Mouse (Mus musculus) thymus, postnatal 36 days (tissue): ENCODE measurements at regions not wholly inside any gene's neighbourhood (a gene's known extent, or its start where the extent isn't known, plus 50 kb on each side); places are given as distances from the start of the nearest gene placed in this dataset.
"Not testable (repeated sequence)": the region's sequence is repeated elsewhere in the genome, so short reads cannot be mapped to it uniquely, and the experiment has no call there.

Experiments used
- DNase-seq, 2 experiments: peaks; one replicate each; pipeline ENCODE4 v3.0.0; 2022; ENCODE audit warnings: mixed read lengths in 2 of 2

DNA sequence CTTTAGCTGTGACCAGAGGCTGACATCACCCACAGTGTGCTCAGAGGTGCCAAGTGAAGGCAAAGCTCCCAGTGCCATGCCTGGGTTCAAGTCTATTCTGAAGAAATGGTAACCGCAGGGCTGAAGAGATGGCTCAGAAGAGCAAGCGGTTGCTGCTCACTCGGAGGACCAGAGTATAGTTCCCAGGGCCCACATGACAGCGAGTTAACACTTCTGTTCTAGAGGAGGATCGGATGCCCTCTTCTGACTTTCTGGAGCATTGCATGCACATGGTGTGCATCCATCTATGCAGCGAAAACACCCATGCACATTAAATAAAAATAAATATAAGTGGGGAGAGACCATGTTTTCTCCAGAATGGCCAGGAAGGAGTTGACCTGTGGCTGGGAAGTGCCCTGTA lies 209.5 kb downstream of the Sorl1 start:
- no peak for DNase-seq

DNA sequence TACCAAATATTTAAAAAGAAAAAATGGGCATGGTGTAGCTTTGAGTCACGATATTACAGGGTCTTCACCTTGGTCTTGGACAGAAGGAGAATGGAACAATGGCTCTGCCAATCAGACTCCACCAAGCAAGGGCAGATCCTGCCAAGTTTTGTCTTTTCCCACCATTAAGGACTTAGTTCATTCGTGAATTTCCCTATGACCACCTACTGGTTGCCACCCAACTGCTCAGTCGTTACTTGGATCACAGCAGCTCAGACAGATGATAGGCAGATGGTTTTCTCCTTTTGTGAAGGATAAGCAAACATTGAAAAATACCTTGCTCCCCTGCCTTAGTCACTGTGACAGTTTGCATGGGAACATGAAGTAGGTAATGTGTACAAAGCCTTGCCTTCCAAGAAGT lies 210.2 kb downstream of the Sorl1 start:
- DNase-seq: no peak

DNA sequence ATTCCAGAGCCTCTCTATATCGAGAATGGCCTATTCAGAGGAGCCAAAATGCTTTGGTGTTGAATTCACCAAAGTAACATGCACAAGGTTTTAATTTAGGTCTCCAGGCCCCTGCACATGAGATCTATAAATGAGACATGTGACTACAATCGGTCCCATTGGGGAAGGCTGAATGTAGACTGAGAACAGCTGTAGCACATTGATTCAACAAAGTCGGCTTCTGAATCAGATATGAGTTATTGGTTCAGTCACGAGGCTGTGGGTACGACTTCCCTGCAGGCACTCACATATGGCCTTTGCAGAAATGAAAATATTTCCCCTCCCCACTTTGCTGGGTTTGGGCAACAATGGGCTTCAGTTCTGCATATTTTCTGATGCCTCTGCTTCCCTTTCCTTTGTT lies 211.6 kb downstream of the Sorl1 start:
- DNase-seq: no peak

DNA sequence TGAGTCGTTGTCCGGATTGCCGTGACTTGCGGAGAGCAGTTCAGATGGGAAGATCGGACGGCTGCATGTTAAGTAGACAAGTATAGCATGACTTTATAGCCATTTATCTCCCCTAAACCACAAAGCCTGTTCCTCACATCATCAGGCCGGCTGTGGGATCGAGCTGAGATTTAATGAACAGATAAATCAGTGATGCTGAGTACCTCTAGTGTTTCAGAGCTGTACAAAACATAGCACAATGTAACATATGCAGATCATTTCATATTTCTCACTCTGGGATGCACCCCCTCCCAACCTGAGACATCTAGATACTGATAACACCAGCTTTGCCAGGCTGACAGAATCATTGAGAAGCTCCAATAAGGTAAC lies 223.5 kb downstream of the Sorl1 start:
- no peak for DNase-seq

DNA sequence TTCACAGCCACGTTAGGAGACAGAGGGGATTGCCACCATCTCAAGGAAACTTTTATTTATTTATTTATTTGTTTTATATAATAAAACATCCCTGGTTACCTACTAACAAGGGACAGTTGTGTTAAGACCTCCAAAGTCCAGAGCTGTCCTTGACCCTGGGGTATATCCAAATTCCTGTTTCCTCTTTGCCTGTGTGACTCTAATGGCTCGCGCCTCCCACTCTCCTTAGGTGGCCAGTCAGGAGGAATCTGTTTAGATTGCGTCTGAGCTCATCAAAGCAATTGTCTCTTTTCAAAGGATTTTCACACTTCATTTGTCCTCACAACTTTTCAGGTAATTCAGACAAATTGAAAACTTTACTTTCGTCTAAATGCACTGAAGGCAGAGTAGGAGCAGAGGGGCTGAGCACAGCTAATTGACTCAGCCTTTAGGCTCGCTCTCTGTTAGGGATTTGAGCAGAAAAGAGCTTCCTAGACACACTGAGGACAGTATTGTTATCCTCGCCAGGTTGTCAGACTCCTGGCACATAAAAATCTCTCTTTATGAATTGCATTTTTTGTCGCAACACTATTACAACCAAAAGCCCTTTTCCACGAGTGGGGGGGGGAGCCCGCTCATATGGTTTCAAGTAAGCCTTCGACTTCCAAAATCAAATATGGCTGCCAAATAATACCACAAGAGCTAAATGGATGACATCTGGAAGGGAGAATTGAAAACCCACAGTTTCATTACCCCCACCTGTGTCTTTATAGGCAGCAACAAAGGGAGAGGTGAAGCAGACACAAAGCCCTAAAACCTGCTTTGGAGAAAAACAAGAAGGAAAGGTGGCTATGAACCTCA lies 224.1 kb downstream of the Sorl1 start:
- DNase-seq: no peak

DNA sequence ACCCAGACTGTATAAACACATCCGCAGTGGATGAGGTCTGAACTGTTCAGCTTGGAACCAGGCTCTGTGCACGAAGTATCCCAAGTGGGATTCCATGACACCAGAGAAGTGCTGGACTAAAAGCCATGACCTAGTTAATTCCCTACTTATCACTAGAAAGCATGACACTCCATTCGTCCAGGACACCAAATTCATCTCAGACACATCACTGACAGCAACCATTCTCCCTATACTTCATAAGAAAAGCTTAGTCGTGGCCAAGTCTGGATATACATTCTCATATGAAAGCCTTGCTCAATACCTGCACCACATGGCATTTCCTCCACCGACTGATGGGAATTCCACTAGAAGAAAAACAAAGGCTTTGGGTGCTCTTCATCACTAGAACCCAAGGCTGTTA lies 229.0 kb downstream of the Sorl1 start:
- DNase-seq: no peak

DNA sequence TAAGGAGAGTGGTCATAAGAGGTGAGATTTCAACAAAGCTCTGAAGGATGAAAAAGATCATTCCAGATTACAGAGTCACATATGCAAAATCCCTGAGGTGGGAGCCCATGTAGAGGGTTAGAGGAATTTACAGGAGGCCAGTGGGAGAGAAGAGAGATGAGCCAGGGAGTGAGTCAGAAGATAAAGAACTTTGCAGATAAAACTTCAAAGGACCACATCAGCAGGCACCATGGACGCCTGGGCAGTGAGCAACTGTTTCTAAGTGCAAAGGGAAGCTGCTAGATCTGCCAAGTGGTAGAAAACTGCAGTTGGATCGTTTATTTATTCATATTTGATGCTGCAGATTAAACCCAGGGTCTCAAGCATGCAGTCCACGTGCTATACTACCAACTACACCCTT lies 231.3 kb downstream of the Sorl1 start:
- no peak for DNase-seq

DNA sequence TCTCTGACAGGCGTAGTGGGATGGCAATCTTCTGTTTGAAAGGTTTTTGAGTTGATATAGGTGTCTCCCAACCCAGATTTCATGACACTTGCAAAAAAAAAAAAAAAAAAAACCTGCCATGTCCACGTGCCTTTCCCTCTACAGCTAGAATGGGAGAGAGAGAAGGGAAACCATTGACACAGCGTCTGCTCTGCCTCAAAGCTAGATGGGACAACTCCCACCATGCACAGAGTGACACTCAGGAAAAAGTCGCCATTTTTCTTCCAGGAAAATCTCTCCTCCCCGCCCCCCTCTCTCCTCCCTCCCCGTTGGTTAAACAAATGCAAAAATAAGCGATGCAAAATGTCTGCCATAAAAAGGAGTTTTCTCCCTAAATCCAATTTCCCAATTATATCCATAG lies 232.9 kb downstream of the Sorl1 start:
- DNase-seq: no peak

DNA sequence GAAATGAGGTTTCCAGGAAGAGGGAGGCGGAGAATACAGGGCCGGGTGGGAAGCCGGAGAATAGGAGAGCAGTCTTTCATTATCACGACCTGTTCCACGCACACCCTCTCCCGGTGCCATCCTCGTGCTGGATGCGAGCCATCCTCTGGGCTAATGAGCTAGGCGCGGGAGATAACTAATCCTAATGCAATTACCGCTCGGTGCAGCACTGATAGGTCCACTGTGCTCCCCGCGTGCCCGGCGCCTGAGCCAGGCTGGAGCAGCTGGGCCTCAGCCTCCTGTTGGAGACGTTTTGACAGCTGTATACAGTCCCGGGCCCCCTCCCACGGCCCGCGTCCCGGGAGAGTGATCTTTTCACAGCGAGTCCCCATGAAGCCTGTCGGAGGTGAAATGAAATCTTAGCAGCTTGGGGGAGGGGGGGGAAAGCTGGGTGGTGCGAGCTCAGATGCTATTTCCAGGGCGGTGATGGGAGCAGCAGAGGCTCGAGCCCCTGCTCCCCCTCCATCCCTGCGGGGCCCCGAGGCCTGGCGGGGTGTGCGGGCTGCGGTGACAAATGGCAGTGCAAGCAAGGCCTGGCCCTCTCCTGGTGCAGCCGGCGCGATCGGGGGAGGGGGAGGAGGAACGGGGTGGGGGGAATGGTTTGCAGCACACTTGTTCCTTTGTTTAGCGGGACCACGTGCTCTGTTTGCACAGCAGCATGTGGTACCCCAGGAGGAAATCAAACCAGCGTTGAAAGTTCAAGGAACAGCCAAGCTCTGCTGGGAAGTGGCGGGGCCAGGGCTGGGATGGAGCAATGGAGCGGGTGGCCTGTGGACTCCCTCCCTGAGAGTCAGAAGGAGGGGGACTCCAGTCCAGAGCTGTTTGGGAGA lies 233.6 kb downstream of the Sorl1 start:
- peak; percentile 2 to 7 for DNase-seq

DNA sequence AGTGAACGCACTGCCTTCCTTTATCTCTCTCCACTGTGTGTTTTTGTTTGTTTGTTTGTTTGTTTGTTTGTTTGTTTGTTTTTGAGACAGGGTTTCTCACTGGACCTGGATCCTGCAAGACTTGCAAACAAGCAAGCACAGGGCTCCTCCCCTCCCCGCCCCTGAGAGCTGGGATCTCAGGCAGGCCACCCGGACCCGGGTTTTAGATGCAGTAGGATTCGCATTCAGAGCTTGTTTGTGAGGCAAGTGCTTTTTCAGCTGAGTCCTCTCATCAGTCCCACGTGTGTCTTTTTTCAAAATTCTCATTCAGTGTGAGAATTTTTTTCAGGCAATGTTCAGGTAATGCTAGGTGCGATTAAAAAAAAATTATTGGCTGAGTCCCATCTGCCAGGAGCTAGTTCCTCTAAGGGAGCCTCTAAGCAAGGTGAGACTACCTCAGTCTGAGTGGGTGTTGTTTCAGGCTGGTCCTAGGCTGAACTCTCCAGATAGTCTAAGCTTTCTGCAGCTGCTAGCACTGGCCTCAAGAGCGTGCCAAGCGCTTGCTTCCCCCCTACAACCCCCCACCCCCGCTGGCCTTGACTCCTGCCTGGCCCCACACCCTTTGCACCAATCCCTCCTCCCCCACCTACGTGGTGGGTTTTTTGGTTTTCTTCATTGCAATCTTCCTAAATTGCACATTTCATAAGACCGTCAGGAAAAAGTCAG lies 234.4 kb downstream of the Sorl1 start:
- no peak for DNase-seq

DNA sequence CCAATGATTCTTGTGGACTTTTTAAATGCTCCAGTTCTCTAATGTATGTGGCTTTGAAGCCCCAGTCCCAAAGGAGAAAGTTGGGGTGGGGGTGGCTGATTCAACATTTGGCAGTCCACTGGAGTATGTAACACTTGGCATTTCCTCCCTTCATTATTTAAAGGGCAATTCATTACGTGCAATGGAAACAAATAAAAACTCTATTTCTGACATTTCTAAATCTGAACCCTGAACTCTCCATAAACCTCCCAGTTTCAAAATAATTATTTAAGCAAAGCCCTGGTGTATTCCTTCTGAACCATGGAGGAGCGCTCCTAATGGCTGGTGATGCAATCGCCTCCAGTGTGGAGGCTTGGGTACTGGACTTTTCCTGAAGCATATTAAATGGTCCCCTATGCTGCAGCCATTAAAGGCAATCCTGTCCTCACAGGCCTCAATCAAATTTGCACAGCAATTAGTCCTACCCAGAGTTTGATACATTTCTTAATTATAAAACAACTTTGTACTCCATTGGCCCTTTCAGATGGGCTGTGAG lies 235.4 kb downstream of the Sorl1 start:
- no peak for DNase-seq

DNA sequence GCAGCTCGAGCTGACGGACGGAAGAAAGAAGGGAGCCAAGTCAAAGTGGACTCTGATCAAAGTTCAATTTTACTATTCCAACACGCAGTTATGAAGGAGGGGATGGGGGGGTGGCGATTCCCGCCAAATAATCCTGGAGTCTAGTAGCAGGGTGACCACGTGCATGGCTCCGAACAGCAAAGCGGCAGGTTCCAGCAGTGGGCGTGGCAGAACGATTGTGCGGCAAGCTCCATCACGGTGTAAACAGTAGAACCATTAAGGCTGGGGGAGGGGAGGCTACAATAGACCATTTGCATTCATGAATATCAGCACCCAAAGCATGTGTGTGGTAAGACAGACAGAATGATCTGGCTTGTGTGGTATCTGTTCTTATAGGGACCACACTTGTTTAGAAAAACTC lies 237.6 kb downstream of the Sorl1 start:
- DNase-seq: not testable (repeated sequence)

DNA sequence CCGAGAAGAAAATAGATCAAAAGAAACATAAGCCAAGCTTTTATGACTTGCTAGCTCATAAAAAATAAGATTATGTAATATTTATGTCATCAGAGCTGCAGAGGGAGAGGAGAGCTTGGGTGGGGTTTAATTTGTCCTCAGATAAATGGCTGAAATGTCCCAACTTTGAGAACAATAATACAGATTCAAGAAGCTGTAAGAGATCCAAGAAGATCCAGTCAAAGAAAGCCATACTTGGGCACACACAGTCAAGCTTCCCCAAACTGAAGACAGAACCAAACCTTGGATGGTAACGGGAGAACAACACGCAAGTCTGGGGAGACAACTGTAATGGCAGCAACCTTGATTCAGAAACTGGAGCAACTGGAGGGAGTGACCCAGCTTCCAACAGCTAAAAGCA lies 243.6 kb downstream of the Sorl1 start:
- DNase-seq: no peak

DNA sequence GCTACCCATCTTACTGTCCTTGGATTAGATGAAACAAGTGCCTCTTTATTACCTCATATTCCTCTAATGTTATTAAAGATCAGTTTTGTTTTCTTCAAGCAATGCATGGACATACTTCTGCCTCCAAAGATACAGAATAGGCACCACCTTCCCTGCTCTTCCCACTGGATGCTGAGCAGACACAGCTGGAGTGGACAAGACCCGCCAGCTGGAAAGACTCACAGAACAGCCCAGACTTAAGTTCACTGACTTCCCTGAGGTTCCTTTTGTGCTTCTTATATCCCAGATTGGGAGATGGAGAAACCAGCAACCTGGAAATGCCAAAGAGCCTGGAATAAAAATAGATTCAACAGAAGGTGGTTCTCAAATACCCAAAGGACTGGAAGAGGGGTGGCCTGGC lies 245.0 kb downstream of the Sorl1 start:
- DNase-seq: no peak

DNA sequence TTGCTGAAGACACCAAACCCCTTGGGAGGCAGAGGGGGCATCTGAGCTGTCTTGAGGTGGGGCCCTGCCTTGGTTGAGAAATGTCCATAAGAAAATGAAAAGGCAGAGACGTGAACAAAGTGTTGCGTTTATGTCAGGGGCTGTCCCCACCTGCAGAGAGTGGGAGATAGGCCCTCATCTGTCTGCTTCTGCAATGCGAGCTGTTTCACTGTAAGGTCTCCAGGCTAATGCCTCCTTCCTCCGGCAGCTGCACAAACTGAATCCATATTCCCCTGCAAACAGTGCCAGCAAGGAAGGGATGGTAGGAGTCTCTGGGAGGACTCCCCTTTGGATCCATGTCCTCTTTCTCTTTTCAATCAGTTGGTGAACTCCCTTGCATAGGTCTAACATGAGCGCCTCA lies 263.0 kb downstream of the Sorl1 start:
- no peak for DNase-seq

DNA sequence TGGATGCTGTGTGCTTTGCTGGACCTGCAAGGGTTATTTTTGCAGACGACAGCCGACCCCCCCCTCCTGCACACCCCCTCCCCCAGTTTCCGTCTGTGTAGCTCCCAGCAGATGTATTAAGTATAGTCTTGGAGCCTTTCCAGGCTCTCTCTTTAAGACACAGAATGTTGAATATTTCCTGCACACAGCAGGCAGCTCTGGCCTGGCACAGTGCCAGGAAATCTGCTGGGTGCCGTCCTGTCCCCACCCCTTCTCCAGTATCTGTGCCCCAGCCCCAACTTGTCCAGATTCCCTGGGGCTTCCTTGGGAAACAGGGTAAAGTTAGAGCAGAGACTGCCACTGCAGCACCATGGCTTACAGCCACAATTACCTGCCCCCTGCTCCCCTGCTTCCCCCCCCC lies 263.4 kb downstream of the Sorl1 start:
- peak in 1 of 2 experiments; percentile 3 for DNase-seq

DNA sequence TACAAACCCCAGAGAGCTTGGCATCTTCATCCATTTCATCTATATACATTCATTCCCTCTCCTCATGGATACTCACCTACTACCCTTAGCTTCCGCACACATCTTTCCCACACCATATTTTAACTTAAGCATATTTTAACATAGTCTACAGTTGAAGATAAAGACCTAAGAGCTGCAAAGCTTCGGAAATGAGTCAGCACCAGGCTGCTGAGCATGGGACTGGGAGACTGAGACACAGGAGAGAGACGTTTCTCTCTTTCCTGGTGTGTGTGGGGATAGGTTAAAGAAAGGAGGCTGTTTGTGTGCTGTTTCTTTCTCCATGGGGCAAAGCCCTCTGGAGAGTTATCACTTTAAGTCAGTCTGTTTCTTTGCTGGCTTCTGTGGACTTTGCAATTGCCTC lies 264.3 kb downstream of the Sorl1 start:
- DNase-seq: no peak

DNA sequence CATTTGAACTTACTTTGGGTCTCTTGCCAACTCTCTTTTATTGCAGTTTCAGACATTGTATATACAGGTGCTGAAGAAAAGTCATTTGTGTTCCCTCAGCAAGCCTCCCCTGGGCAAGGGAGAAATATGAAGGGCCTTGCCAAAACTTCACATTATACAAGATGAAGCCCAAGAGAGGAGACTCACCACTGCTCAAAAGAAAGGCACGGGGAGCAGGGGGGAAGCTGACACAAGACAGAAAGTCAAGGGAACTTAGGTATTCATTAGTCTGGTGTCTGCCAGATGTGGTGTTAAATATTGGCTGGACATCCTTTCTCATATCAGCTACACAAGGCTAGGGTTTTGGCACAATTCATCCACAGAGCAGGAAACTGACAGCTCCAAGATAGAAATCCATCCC lies 272.0 kb downstream of the Sorl1 start:
- no peak for DNase-seq

DNA sequence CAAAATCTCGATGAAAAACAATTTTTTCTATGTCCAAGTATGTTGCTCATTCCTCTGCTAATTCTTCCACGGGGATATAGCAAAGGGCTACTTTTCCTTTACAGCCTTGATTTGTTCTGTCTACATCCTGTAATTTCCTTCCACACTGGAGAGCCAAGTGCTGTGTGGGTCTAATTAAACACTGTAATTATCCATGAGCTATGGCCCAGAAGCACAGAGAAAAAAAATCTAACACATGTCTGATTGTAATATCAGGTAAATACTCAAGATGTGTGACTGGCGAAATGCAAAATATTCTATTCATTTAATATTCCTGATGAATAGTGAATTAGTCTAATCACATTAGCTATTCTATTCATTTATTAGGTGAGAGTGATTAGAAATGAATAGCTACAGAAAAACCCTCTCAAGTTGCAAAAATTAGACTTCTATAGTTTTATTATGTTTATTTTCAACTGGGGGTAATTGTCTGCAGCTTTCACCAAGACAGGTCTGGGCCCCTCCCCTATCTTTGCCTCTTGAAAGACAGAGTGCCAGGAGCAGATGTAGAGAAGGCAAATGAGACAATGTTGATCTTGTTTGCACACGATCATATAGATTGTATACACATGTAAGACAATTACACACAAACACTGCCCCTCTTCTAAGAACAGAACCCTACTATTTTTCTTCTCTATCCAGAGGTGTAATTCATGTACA lies 274.3 kb downstream of the Sorl1 start:
- DNase-seq: no peak

DNA sequence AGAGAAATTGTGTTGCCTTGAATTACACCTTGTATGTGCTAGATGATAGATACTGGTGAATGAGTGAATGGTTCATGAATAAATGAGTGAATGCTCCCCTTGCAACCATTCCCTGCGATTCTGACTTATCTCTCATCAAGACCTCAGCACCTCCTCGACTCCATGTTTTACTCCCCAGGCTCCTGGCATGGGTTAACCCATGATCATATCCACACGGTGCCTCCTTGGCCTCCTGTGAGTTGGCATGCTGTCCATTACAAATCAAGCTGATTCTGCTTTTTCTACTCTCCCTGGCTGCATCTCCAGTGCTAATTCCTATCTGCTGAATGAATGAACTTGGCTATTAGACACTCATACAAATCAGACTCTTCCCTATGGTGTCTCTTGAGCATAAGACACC lies 279.5 kb downstream of the Sorl1 start:
- DNase-seq: no peak

DNA sequence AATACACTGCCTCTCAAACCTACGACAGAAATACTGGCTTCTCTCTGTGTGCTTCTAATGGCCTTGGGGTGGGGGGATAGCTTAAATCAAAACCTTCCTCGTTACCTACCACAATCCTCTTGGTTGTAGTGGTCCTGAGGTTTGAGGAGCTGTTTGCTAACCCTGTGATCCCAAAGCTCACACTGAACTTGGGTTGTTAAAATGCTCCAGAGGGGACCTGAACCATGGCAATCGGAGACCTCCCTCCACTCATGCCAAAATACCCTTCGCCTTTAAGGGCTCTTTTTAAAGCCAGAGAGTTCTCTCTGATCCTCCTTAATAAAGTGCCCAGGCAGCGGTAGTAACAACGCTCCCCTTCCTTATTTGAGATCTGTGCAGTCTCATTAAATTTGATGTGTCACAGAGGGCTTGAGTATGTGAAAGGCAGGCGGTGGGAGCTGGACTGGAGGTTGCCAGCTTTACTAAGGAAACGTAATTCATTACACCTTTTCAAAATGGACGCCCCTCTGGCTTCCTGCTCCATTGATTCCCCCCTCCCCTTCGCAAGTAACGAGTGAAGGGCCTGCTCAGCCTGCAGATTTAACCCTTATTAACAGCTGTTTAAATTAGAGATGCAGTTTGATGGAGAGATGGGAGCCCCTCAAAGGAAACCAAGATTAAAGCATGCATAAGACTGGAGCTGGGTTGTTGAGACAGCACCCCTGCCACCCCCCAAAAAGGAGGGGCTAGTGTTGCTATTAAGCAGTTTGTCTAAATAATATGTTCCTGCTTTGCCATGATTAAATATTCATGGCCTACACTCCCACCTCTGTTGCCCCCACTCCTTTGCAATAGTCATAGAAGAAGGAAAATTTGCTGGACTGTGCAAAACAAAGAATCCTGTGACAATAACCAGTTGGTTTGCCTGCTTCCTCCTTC lies 289.4 kb downstream of the Sorl1 start:
- no peak for DNase-seq

DNA sequence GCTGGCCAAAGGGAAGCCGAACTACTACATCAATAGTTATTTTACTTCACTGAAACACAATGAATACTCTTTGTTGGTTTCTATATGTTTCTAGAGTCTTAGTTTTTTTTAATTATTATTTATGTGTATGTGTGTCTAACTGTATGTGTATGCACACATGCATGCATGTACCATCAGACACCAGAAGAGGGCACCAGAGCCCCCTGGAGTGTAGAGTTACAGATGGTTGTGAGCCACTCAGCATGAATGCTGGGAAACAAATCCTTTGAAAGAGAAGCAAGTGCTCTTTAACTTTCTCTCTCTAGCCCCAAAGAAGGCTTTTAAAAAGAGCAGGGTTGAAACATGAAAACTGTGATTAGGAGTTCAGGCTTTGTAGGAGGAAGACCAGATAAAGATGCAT lies 290.7 kb downstream of the Sorl1 start:
- no peak for DNase-seq
